Mouse (Mus musculus) hindbrain, postnatal 0 days (tissue): ENCODE data around the gene Tspan15. TPM values are rescaled to one million over a fixed set of nuclear protein-coding genes. Genes with fewer than 3 reads are reported as not detected.

Experiments
- ATAC-seq: fragments of 200-750 bp; cut with Nextera tagmentation; 2 replicates; pipeline ENCODE4 v1.8.0; 2017; ENCODE audit warnings: mild to moderate bottlenecking, moderate TSS enrichment, moderate library complexity
- DNase-seq: peaks from one replicate; pipeline ENCODE4 v3.0.0-alpha.2; 2015; ENCODE audit warnings: low spot score
- H3K27ac ChIP-seq: fragments of 300-500 bp; sonication (generic); 2 replicates; pipeline ENCODE4 v1.5.1; 2014; ENCODE audit warnings: mild to moderate bottlenecking
- H3K27me3 ChIP-seq: fragments of 300-500 bp; sonication (generic); 2 replicates; pipeline ENCODE4 v1.6.1; 2014; ENCODE audit warnings: low read length, mixed read lengths; ENCODE audit not compliant: insufficient read depth
- H3K36me3 ChIP-seq: fragments of 300-500 bp; sonication (generic); 2 replicates; pipeline ENCODE4 v1.6.1; 2014; ENCODE audit warnings: low read length, mixed read lengths; ENCODE audit not compliant: insufficient read depth
- H3K4me1 ChIP-seq: fragments of 300-500 bp; sonication (generic); 2 replicates; pipeline ENCODE4 v1.6.1; 2014; ENCODE audit warnings: antibody characterized with exemption, low read length, mixed read lengths; ENCODE audit not compliant: insufficient read depth
- H3K4me2 ChIP-seq: fragments of 300-500 bp; sonication (generic); 2 replicates; pipeline ENCODE4 v1.6.1; 2014; ENCODE audit warnings: low read depth, mild to moderate bottlenecking, low read length, moderate library complexity, mixed read lengths
- H3K4me3 ChIP-seq: fragments of 300-500 bp; sonication (generic); 2 replicates; pipeline ENCODE4 v1.5.1; 2014; ENCODE audit warnings: low read length
- H3K9ac ChIP-seq: fragments of 300-500 bp; sonication (generic); replicated peaks from 2 replicates; pipeline ENCODE4 v1.6.1; 2014; ENCODE audit warnings: mild to moderate bottlenecking, low read length, moderate library complexity, mixed read lengths
- H3K9me3 ChIP-seq: fragments of 300-500 bp; sonication (generic); 2 replicates; pipeline ENCODE4 v1.6.1; 2016; ENCODE audit warnings: low read length, mixed read lengths
- CTCF ChIP-seq: IDR thresholded peaks from 2 replicates; pipeline ENCODE4 v1.5.1; 2016; ENCODE audit warnings: antibody characterized with exemption, control low read depth, low read depth
- WGBS: fragments of 180-500 bp; shearing (Covaris S2); extraction: QIAGEN DNeasy Blood & Tissue Kit; methylation state at CpG from one replicate; pipeline ENCODE4 v1.1.7; 2014; 5-methylcytosine and 5-hydroxymethylcytosine counted together
- polyA plus RNA-seq: library from polyadenylated mRNA; unstranded; fragments of >200 nt; fragmentation: Nextera tagmentation; extraction: Ambion mirVana; gene quantifications from 2 replicates; pipeline ENCODE4 v1.2.1, GENCODE M21; 2015
- total RNA-seq: library from RNA; depleted of rRNA; stranded (reverse); fragments of >200 nt; gene quantifications from 2 replicates; pipeline ENCODE4 v1.2.3, GENCODE M21; 2014; rRNA removed

Tspan15 gene
- total RNA-seq (30.8 and 38.3 TPM in 2 replicates), polyA plus RNA-seq (20.4 and 21.4 TPM in 2 replicates)

DNA sequence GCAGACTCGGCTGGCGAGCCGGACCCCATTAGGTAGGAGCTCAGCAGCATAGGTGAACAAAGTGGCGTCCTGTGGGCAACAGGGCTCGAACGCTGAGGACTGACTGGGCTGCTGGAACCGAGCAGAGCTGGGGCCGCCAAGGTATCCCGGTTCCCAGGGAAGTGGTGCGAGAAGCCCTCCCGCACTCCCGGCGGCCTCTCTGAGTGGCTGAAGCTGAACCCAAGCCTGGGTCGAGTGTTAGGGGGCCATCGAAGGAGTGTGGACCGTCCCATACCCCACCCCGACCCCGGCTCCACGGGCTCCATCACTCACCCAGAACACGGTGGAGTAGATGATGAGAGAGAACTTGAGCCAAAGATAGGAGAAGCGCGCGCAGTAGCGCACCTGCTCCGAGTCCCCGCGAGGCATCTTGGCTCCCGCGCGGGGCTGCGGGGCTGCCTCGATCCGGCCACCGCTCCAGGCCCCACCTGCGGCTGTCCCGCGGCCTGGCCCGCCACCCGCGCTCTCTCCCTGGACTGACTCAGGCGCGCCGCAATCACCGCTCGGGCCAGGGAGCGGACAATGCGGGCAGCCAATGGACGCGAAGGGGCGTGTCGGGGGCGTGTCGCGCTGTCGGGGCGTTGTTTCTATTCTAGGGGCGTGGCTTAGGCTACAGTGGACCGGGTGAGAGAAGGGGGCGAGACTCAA, at the start of gene Tspan15:
Tspan15 (minus strand) TSS at position 544 of the 687 bp plus-strand sequence.
- DNase-seq, result peak; percentile 91
- peak; percentile 97 for ATAC-seq
- Histone ChIP-seq H3K9ac (peak within 1 kb of the TSS; percentile 56), H3K27me3 (no peaks in the 10 kb centered on the region), H3K4me2 (peak within 1 kb of the TSS; percentile 99), H3K27ac (no peak within 1 kb of the TSS), H3K4me1 (peaks cover 7% of the 10 kb centered on the region; the same call in 1 of the 2 replicates), H3K36me3 (no peaks in the 10 kb centered on the region), H3K9me3 (no peaks in the 10 kb centered on the region), H3K4me3 (peak within 1 kb of the TSS; percentile 62)
- under 1% methylated on average over 48 of the region's 59 CpGs for WGBS
- no peak for TF ChIP-seq CTCF

DNA sequence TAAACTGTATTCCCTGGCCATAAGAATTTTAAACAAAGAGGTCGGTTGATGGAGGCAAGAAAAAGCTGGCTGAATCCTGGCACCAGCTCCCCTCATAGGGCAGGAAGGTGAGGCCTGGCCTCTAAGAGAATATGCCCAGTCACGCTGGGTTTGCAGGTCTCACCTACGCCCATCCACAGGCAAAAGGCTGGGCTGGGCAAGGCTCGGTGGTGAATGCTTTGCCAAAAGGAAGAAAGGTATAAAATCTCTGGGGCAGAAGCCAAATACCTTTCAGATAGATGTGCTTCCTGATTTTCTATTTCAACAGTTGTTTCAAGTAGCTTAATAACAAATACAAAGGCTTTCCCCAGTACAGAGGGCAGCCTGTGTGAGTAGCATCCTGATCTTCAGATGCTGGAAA, 48.6 kb upstream of the Tspan15 start:
- 83% methylated on average over 4 of the region's 4 CpGs for WGBS
- no peak overlapping the region for H3K4me3 ChIP-seq
- no peak for ATAC-seq
- H3K9ac ChIP-seq, result no peak overlapping the region
- no peak overlapping the region for H3K4me2 ChIP-seq
- TF ChIP-seq CTCF, result no peak
- no peak for DNase-seq
- H3K27me3 ChIP-seq, result no peaks in the 10 kb centered on the region
- no peak overlapping the region for H3K27ac ChIP-seq
- no peaks in the 10 kb centered on the region for H3K9me3 ChIP-seq
- peaks cover 42% of the 10 kb centered on the region for H3K36me3 ChIP-seq
- no peaks in the 10 kb centered on the region for H3K4me1 ChIP-seq

DNA sequence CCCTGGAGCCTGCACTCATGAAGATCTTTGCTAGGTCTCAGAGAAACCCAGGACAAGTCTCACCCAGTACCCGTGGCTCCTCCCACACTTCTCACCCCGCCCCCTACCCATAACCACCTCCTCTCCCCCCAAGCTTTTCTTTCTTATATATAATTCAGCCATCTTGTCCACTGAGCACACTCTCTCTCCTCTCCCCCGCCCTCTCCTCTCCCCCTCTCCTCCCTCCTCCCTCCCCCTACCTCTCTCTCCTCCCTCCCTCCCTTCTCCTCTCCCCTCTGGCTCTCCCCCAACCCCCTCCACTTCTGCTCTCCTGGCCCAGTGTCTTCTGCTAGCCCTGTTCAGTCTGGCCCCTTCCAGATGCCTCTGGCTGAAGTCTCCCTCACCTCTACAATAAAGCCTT, 48.0 kb upstream of the Tspan15 start:
- Histone ChIP-seq H3K9ac (no peak overlapping the region), H3K27me3 (no peaks in the 10 kb centered on the region), H3K9me3 (no peaks in the 10 kb centered on the region), H3K4me2 (no peak overlapping the region), H3K4me1 (no peaks in the 10 kb centered on the region), H3K27ac (no peak overlapping the region), H3K36me3 (peaks cover 44% of the 10 kb centered on the region), H3K4me3 (no peak overlapping the region)
- WGBS, result 74% methylated on average over 3 of the region's 3 CpGs
- DNase-seq, result no peak
- ATAC-seq, result no peak
- TF ChIP-seq CTCF, result no peak

DNA sequence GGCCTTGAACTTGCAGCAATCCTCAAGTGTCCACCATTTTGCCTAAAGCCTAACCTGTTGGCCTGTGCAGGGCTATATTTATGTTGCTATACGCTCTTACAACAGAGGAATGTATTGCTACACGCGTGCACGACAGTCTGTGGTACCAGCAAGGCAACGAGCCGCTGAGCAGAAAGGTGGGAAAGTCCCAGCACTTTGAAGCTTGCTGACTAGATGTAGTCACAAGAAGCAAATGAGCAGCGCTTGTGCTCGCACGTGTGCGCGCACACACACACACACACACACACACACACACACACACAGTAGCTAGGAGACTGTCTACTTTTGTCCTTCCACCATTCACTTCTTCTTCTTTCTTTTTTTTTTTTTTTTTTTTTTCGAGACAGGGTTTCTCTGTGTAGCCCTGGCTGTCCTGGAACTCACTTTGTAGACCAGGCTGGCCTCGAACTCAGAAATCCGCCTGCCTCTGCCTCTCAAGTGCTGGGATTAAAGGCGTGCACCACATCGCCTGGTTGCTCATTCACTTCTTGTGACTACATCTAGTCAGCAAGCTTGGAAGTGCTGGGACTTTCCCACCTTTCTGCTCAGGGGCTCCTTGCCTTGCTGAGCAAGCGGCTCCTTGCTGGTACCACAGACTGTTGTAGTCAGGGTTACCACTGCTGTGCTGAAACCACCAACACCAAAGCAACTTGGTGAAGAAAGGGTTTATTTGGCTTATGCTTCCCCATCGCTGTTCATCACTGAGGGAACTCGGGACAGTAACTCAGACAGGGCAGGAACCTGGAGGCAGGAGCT, 46.6 kb upstream of the Tspan15 start:
- no peaks in the 10 kb centered on the region for H3K27me3 ChIP-seq
- ATAC-seq (no peak), DNase-seq (no peak)
- H3K9ac ChIP-seq, result no peak overlapping the region
- no peak overlapping the region for H3K4me2 ChIP-seq
- no peaks in the 10 kb centered on the region for H3K4me1 ChIP-seq
- H3K36me3 ChIP-seq, result peaks cover 44% of the 10 kb centered on the region
- TF ChIP-seq CTCF, result no peak
- WGBS, result 96% methylated on average over 18 of the region's 19 CpGs
- H3K9me3 ChIP-seq, result no peaks in the 10 kb centered on the region
- H3K4me3 ChIP-seq, result no peak overlapping the region
- no peak overlapping the region for H3K27ac ChIP-seq

DNA sequence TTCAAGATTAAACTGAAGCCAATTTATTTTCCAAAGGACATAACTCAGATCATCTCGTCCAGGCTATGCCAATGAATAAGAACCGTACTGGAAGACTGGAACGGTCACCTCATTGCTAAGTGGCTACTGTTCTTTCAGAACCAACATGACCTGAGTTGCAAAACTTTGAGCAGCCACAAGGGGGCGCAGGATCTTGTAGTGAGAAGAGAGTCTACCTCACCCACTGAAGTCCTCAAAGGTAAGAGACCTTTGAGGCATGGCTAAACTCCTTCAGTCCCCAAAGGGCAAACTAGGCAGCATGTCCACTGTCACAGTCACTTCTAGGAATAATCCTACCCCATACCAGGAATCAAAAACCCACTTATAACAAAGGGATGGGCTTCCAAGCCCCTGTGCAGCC, 44.2 kb upstream of the Tspan15 start:
- H3K4me1 ChIP-seq, result no peaks in the 10 kb centered on the region
- DNase-seq (peak; percentile 90), ATAC-seq (no peak)
- no peaks in the 10 kb centered on the region for H3K27me3 ChIP-seq
- no peak overlapping the region for H3K27ac ChIP-seq
- H3K9ac ChIP-seq, result no peak overlapping the region
- H3K4me2 ChIP-seq, result no peak overlapping the region
- H3K4me3 ChIP-seq, result no peak overlapping the region
- peak; percentile 90 for TF ChIP-seq CTCF
- H3K9me3 ChIP-seq, result no peaks in the 10 kb centered on the region
- WGBS, result 41% methylated on average over 4 of the region's 4 CpGs
- peaks cover 39% of the 10 kb centered on the region for H3K36me3 ChIP-seq

DNA sequence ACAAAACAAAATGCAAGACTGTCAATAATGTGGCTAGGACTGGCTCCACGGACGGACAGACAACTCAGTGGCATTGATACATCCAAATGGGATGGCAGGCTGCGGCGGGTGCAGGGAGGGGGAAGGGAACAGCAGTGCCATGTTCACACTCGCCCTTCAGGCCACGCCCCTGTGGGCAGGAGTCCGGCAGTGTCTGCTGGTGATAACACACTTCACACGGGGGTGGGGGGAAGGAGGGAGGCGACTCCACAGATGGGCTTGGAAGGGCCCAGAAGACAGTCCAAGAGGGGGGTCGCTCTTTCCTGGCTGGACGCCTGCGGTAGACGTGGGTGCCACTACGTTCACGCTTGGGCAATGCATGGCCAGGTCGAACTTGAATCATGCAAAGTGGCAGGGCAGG, 38.2 kb upstream of the Tspan15 start:
- Histone ChIP-seq H3K36me3 (peaks cover 38% of the 10 kb centered on the region; the same call in 1 of the 2 replicates), H3K4me1 (no peaks in the 10 kb centered on the region), H3K27ac (no peak overlapping the region), H3K4me2 (no peak overlapping the region), H3K4me3 (no peak overlapping the region), H3K9ac (no peak overlapping the region), H3K27me3 (no peaks in the 10 kb centered on the region), H3K9me3 (no peaks in the 10 kb centered on the region)
- ATAC-seq, result no peak
- 82% methylated on average over 16 of the region's 16 CpGs for WGBS
- TF ChIP-seq CTCF, result no peak
- DNase-seq, result no peak

DNA sequence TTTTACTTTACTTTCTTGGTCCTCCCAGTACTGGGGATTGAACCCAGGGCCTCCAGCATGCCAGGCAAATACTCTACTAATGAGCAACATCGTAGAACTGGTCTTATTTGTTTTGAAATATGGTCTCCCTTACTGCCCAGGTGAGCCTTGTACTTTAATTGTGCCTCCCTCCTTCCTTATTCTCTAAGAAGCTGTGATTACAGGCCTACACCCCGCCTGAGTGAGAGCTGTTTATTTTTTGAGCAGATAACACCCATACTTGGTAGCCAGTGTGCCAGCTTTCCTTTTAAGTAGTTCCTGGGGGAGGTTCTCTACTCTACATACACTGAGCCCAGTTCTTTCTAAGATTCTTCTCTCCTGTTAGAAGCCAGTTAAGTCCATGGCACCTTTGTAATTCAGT, 33.2 kb upstream of the Tspan15 start:
- no peak for TF ChIP-seq CTCF
- Histone ChIP-seq H3K4me2 (no peak overlapping the region), H3K9me3 (no peaks in the 10 kb centered on the region), H3K27me3 (no peaks in the 10 kb centered on the region), H3K4me3 (no peak overlapping the region), H3K27ac (no peak overlapping the region), H3K4me1 (no peaks in the 10 kb centered on the region), H3K36me3 (peaks cover 6% of the 10 kb centered on the region; the same call in 1 of the 2 replicates), H3K9ac (no peak overlapping the region)
- 82% methylated on average over 2 of the region's 2 CpGs for WGBS
- no peak for ATAC-seq
- no peak for DNase-seq
